Mouse (Mus musculus) frontal cortex, postnatal 14 days (tissue): ENCODE measurements around the gene Spsb3.
A peak's percentile ranks its signal among the peaks of the same experiment; 100 is the strongest.

Source experiments
- DNase-seq, 2 experiments: peaks; one replicate each; pipeline ENCODE4 v3.0.0; 2022; ENCODE audit warnings: low spot score in 2 of 2

Gene Spsb3

DNA sequence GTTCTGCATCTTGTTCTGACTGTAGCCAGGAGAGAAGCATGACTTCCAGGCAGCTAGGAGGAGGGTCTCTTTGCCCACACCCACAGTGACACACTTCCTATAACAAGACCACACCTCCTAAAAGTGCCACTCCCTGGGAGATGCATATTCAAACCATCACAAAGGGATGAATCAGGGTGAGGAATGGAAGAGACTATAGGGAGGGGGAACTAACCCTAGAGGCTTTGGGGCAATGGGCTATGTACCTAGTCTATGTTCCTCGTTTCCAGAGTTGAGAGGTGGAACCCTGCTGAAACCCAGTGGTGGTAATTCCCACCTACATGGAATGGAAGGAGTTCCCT is 12.1 kb upstream of the Spsb3 start:
- no peak for DNase-seq

DNA sequence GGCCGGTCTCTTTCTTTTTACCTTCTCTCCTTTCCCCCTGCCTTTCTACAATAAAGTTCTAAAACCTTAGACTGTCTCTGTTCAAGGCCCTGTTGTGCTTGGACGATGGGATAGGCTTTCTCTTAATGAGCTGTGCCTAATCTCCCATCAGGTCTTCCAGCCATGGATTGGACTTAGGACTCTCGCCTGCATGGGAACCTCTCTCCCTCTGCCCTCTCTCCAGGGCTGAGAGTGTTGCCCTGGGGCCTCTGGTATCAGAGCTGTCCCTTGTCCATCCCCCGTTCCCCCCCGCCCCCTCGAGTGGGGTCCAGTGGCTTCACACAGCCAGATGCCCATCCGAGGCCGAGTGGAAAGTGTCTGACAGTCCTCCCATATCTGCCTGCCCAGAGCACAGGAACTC is 11.5 kb upstream of the Spsb3 start:
- DNase-seq, result no peak

DNA sequence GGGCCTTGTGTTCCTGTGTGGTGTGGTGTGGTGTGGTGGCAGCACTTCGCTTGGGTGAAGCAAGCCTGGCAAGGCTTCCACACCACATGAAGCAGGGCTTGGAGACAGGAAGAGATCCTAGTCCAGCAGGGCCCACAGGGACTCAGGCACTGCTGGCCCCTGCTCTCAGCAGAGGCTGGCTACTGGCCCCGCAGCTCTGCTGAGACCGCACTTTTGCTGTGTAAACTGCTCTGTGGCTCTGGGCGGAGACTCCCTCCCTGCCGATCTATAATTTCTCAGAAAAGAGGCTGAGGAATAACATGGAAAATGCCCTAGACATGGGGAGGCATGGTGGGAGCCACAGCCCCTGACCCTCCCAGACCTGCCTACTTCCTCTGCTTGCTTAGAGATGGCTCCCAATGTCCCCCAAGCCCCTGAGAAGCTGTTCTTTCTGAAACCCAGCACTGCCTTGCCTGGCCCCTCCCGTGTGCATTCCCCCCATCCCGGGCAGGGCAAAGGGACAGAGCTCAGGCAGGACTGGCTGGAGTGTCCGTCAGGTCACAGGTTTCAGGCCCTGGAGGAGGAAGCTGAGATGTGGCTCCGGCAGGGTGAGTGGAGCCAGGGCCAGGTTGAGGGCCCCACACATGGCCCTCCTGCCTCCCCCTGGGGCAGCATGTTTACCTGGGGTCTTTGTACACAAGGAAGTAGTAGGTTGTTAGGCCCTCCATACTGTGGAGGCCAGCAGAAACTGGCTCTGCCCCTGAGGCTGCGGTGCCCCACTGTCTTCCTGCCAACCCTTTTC is 8.9 kb upstream of the Spsb3 start:
- no peak for DNase-seq

GRCm38 (mm10) chr17:24878117-24878397 is 8.4 kb upstream of the Spsb3 start:
- DNase-seq, result no peak

- DNase-seq, result no peak
These were observed 7.9 kb upstream of the Spsb3 start for GRCm38 (mm10) chr17:24878531-24878930.

DNA sequence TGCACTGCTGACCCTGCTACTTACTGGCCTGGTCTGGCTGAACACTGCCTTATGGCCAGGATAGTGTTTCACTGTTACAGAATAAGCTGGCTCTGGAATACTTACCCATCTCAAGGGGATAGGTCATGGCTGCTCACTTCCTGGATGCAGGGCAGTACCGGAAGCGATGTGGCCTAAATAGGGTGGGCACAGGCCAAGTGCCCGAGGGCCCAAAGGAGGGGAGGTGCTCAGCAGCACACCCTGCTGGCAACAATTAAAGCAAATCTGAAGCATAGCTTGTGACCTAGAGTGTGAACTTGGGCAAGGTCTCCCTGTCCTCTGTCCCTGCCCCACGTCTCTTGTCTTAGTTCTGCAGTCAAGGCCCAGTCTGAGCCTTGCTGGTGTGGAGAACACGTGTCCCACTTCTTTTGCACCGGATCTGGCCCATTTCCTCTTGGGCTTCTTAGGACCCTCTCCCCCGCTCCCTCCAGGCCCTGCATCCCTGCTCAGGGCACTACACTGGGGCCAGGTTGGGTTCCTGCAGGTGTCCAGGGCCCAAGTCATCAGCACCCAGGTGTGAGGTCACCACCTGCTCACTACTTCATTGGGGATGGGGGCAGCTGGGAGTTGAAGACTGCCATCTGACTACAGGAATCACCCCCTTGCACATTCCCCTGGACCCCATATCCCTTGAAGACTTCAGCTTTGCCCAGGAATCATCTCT is 4.6 kb upstream of the Spsb3 start:
- DNase-seq, result no peak

GRCm38 (mm10) chr17:24884391-24884790 is 2.1 kb upstream of the Spsb3 start:
- DNase-seq, result no peak

DNA sequence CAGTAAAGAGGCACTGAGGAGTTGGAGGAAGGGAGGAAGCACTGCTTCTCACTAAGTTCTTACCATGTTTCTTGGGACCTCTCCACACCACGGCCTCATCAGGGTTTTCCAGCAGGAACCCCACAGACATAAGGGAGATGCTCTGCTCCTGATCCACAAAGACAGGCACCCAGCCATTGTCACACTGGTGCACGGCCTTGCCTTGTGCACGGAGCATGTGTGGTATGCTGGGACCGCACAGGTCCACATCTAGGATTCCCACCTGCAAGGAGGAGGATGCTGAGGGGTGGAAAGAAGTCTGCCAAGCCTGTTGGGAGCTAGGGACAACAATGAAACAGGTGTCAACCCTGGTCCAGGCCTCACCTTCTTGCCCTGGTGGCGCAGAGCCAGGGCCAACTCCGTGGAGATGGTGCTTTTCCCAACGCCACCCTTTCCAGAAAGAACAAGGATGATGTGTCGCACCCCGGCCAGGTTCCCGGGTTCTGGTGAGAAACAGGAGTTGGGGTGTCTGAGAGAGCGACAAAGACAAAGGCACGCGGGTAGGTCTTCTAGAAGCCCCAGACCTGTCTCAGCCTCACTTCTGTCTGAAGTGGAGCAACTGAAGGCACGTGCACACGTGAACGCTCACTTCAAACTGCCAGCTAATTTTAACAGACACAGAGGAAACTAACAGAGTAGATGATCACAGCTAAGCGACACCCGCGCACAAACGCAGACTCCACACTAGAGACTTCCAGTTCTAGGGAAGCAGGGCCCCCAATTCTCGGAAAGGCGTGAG is 898 bp upstream of the Spsb3 start:
- no peak for DNase-seq

- DNase-seq, result no peak
These were observed 459 bp downstream of the Spsb3 start for GRCm38 (mm10) chr17:24886932-24887271.

DNA sequence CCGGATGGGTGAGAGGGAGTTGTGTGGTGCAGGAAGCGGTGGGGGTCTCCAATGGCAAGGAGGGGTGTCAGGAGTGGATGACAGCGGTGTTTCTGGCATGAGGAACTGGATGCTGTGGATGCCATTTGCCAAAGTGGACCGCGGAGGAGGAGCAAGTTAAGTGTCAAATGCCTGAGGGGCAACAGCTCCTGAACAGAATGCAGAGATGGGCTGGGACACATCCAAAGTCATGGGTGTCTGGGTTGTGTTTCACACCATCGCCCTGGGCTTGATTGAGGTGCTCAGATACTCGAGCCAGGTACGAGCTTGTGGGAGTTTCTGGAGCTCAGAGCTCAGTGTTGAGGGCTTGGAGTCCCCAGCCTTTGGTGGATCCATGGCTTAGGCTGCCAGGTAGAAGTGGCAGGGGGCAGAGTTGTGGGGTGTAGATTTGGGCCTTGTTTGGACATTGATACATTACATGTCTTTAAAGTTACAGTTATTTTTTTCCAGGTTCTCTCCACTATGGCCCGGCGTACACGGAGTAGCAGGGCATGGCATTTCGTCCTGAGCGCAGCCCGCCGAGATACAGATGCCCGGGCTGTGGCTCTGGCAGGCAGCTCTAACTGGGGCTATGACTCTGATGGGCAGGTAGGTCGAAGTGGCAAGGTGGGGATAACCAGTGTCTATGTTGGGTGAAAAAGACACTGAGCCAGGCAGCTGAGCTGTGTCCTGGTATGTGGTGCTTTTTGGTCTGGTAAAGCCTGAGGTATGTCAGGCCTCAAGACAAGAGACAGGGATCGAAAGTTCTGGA is 1.0 kb downstream of the Spsb3 start:
- no peak for DNase-seq

- DNase-seq, result no peak
These were observed 2.4 kb downstream of the Spsb3 start for GRCm38 (mm10) chr17:24888862-24889261.

DNA sequence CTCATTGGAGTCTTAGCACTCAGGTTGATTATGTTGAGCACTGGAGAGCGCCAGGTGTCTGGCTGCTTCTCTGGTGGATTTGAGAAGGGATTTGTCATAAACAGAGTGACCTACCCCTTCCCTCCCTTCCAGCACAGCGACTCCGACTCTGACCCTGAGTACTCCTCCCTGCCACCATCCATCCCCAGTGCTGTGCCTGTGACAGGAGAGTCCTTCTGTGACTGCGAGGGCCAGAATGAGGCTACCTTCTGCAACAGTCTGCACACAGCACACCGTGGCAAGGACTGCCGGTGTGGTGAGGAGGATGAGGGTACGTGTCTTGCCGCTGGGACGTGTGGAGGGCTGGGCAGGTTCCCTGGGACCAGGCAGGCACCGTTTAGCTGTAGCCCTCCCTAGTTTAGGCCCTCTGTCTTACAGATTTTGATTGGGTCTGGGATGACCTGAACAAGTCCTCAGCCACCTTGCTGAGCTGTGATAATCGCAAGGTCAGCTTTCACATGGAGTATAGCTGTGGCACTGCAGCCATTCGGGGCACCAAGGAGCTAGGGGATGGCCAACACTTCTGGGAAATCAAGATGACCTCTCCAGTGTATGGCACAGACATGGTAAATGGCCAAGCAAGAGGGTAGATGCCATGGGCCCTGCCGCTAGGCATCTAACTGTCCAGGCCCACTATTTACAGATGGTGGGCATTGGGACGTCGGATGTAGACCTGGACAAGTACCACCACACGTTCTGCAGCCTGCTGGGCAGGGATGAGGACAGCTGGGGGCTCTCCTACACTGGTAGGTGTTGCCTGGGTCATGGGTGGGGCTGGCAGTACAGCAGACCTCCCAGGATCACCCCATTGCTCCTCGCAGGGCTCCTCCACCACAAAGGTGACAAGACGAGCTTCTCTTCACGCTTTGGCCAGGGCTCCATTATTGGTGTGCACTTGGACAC is 4.0 kb downstream of the Spsb3 start:
- DNase-seq, result no peak

- no peak for DNase-seq
These were observed 4.9 kb downstream of the Spsb3 start for GRCm38 (mm10) chr17:24891321-24891720.

DNA sequence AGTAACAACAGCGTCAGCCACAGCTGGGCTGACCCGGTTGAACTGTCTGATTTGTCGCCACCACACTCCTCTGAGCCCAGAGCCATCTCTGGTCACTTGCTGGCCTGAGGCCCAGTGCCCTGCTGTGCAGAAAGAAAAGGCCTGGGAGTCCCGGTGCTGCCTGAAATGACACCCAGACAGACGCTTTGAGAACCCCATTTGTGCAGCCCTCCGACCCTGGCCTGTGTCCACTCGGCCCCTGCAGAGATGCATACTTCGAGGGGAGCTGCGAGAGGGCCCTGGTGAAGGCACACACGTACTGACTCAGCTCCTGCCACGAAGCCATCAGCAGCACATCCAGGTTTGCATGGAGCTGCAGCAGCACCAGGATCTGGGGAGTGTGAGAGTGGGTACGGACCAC is 6.3 kb downstream of the Spsb3 start:
- no peak for DNase-seq

DNA sequence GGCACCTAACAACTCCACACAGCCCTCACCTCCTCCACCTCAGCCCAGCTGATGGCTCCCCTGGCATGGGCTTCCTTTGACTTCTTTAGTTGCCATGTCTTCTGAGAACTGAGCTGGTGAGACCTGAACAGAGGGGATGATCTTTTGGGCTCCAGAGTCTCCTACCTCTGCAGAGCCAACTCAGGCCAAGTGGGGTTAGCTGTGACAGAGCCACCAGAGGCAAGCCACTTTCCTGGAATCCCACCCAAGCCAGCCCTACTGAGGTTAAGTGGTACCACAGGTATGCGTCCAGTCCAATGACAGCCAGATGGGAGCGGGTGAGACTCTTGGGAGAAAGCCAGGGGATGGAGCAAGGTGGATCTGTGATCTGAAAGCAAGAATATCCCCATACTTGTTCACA is 6.8 kb downstream of the Spsb3 start:
- DNase-seq, result no peak

- no peak for DNase-seq
These were observed 7.9 kb downstream of the Spsb3 start for GRCm38 (mm10) chr17:24894061-24894994.

DNA sequence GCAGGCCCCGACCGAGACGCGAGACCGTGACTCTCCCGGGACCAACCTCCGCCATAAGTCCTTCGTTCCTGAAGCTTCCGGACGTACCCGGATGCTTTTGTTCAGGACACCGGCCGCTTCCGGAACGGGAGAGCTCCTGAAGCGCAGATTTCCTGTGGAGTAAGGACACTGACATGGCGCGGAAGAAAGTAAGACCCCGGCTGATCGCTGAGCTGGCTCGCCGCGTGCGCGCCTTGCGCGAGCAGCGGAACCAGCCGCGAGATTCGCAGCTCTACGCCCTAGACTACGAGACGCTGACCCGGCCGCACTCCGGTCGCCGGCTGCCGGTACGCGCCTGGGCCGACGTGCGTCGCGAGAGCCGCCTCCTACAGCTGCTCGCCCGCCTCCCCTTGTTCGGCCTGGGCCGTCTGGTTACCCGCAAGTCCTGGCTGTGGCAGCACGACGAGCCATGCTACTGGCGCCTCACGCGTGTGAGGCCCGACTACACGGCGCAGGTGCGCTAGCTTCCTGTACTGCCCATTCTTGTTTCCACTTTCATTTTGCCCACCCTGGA is 8.6 kb downstream of the Spsb3 start, which contains the start of the genes Eme2 and Mrps34:
Gene Eme2, minus strand, starts transcription at position 93 of the 553 bp plus-strand sequence.
Gene Mrps34, plus strand, starts transcription at position 122 of the 553 bp plus-strand sequence.
- peak; percentile 76 to 79 for DNase-seq

GRCm38 (mm10) chr17:24895571-24896240 is 9.3 kb downstream of the Spsb3 start:
- DNase-seq, result no peak
